Mouse (Mus musculus) Patski (cell line): ENCODE results near the gene Arl6ip1. TPM values are rescaled to one million over a fixed set of nuclear protein-coding genes. Genes with fewer than 3 reads are reported as not detected.
A peak's percentile ranks its signal among the peaks of the same experiment; 100 is the strongest.

Source experiments
- ATAC-seq: fragments of 100-300 bp; one replicate; pipeline ENCODE4 v1.8.0; 2021
- CTCF ChIA-PET: fragments of 350-600 bp; sonication (Branson Sonifier 250); formaldehyde crosslinking; loops from one replicate; lab custom pipeline; 2022; ENCODE audit warnings: inconsistent platforms; lab: Charles Lee
- POLR2A ChIA-PET: fragments of 350-600 bp; sonication (Branson Sonifier 250); formaldehyde crosslinking; loops from one replicate; lab custom pipeline; 2022; ENCODE audit warnings: antibody characterized with exemption, inconsistent platforms; lab: Charles Lee
- DNase-seq: peaks from one replicate; pipeline ENCODE4 v3.0.0-alpha.2; 2011; ENCODE audit warnings: low read depth, low spot score
- H3K27me3 ChIP-seq: fragments of 371-371 bp; one replicate; pipeline ENCODE4 v1.5.1; 2021
- CTCF ChIP-seq: fragments of 100-300 bp; IDR thresholded peaks from one replicate; pipeline ENCODE4 v1.5.1; 2021
- in situ Hi-C: fragments of 300-500 bp; cut with MboI; formaldehyde crosslinking; loops from 3 replicates; pipeline ENCODE4 v1.11.1; 2018; ENCODE audit warnings: low pct_unique_long_range_greater_than_20kb, mixed read lengths
- polyA plus RNA-seq: library from polyadenylated mRNA; unstranded; gene quantifications from one replicate; pipeline ENCODE4 v1.2.3, GENCODE M21; 2021

Gene Arl6ip1
- polyA plus RNA-seq, 1 experiment from 2014 or later: 296 TPM

DNA sequence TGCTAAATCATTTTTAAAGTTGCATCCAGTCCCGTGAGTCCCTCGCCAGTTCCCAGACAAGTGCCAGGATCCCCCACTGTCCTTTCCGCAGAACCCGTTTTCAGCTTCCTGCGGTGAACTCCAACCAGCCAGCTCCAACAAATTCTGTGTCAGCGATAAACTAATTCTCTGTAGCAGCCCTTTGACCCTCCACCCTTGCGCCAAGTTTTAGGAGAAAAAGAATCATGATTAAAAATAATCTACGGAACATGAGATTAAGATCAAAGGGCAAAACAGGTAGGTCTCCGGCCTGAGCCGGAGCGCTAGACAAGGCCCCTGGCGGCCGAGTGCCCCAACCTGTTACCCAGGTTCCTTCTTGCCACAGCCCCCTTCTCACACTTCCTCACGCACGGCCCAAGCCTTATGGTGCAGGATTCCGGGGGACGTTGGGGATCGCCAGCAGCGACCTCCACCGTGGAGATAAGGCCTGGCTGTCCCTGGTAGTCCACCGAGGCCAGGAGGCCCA, 485 bp downstream of the Arl6ip1 start:
- ATAC-seq (peak; percentile 36), DNase-seq (no peak)
- CTCF ChIA-PET: interaction anchor here (0.7 to 2.0 kb wide), 2 partner anchors 9 to 21 kb away, joined by 3 to 4 read pairs; no protein-coding TSS in a partner anchor
- H3K27me3 ChIP-seq: no peaks in the 10 kb centered on the region
- POLR2A ChIA-PET: interaction anchor here (0.6 to 3.1 kb wide), 3 partner anchors 8 to 12 kb away, joined by 3 to 24 read pairs (median 7); partner anchors contain the start of gene Rps15a
- in situ Hi-C loops: loop anchor here (10.0 kb wide), 1 partner anchor 166 kb away; no protein-coding TSS in a partner anchor
- TF ChIP-seq CTCF: no peak

- in situ Hi-C loops: loop anchor here (10.0 kb wide), 1 partner anchor 168 kb away; no protein-coding TSS in a partner anchor
- ChIA-PET POLR2A (no interaction called here), CTCF (interaction anchor here (2.0 kb wide), 1 partner anchor 11 kb away, joined by 5 read pairs; no protein-coding TSS in a partner anchor)
- DNase-seq: no peak
- ATAC-seq: no peak
- H3K27me3 ChIP-seq: no peaks in the 10 kb centered on the region
- no peak for TF ChIP-seq CTCF
These were observed 3.1 kb downstream of the Arl6ip1 start for GRCm38 (mm10) chr7:118126219-118126875.

GRCm38 (mm10) chr7:118125736-118126135, 3.7 kb downstream of the Arl6ip1 start:
- POLR2A ChIA-PET: no interaction called here

GRCm38 (mm10) chr7:118123512-118124411, 5.7 kb downstream of the Arl6ip1 start:
- no peak for TF ChIP-seq CTCF
- no peaks in the 10 kb centered on the region for H3K27me3 ChIP-seq
- ATAC-seq (no peak), DNase-seq (no peak)
- ChIA-PET CTCF (no interaction called here), POLR2A (no interaction called here)
- in situ Hi-C loops: loop anchor here (10.0 to 25.0 kb wide), 2 partner anchors 171 to 564 kb away; no protein-coding TSS in a partner anchor

More at GRCm38 (mm10) chr7:118125736-118126135, 3.7 kb downstream of the Arl6ip1 start:
- no peak for TF ChIP-seq CTCF
- ATAC-seq (no peak), DNase-seq (no peak)
- no peaks in the 10 kb centered on the region for H3K27me3 ChIP-seq
- CTCF ChIA-PET: interaction anchor here (2.0 kb wide), 1 partner anchor 11 kb away, joined by 5 read pairs; no protein-coding TSS in a partner anchor
- in situ Hi-C loops: loop anchor here (10.0 kb wide), 1 partner anchor 169 kb away; no protein-coding TSS in a partner anchor

- H3K27me3 ChIP-seq: no peaks in the 10 kb centered on the region
- DNase-seq: no peak
- no peak for ATAC-seq
- ChIA-PET CTCF (no interaction called here), POLR2A (no interaction called here)
- in situ Hi-C loops: loop anchor here (10.0 to 25.0 kb wide), 2 partner anchors 173 to 565 kb away; no protein-coding TSS in a partner anchor
- no peak for TF ChIP-seq CTCF
These were observed 7.2 kb downstream of the Arl6ip1 start for GRCm38 (mm10) chr7:118122235-118122634.

DNA sequence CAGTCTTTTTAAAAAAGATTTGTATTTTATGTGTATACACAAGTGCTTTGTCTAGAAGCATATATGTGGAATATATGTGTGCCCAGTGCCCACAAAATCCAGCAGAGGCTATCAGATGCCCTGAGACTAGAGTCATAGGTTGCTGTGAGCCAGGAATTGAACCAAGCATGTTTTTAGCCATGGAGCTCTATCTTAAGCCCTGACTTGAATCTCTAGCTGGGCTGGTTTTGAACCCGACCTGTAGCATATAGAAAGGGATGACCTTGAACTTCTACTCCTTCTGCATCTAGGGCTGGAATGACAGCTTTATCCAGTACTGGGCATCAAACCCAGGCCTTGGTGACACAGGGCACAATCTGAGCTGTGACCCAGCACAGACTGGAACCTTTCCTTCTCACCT, 8.8 kb downstream of the Arl6ip1 start:
- POLR2A ChIA-PET: interaction anchor here (1.3 kb wide), 1 partner anchor 9 kb away, joined by 7 read pairs; the partner anchor contains the start of gene Arl6ip1
- TF ChIP-seq CTCF: no peak
- ATAC-seq (no peak), DNase-seq (no peak)
- CTCF ChIA-PET: interaction anchor here (1.6 kb wide), 1 partner anchor 10 kb away, joined by 4 read pairs; the partner anchor contains the start of gene Arl6ip1
- in situ Hi-C loops: loop anchor here (10.0 to 25.0 kb wide), 2 partner anchors 174 to 567 kb away; no protein-coding TSS in a partner anchor
- no peaks in the 10 kb centered on the region for H3K27me3 ChIP-seq

DNA sequence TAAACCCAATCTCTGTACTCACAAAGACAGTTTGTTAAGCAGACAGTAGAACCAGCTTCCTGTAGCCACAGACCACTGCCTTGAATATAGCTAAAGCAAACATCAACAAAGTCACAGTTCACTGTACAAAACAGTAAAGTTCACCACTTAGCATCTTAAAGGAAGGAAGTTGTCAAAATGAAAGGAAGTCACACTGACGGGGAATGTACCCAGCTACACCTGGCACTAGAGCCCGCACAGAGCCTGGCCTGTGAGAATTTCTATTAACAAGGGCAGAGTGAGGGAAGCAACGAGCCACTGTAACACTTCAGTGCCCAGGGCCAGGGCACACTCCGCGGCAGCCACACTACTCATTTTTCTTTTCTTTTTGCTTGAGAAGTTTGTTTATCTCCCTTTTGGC, 9.5 kb downstream of the Arl6ip1 start:
- no peaks in the 10 kb centered on the region for H3K27me3 ChIP-seq
- in situ Hi-C loops: loop anchor here (10.0 to 25.0 kb wide), 2 partner anchors 175 to 567 kb away; no protein-coding TSS in a partner anchor
- POLR2A ChIA-PET: interaction anchor here (0.5 to 5.6 kb wide), 2 partner anchors 8 to 13 kb away, joined by 6 to 24 read pairs; partner anchors contain the start of gene Arl6ip1
- CTCF ChIA-PET: interaction anchor here (1.6 to 1.7 kb wide), 2 partner anchors 10 to 56 kb away, joined by 3 to 4 read pairs; partner anchors contain the start of gene Arl6ip1
- no peak for ATAC-seq
- no peak for DNase-seq
- no peak for TF ChIP-seq CTCF

GRCm38 (mm10) chr7:118119142-118119541, 10.3 kb downstream of the Arl6ip1 start:
- DNase-seq: no peak
- H3K27me3 ChIP-seq: no peaks in the 10 kb centered on the region
- ChIA-PET POLR2A (interaction anchor here (5.6 kb wide), 1 partner anchor 9 kb away, joined by 24 read pairs; the partner anchor contains the start of gene Arl6ip1), CTCF (interaction anchor here (1.6 to 1.7 kb wide), 2 partner anchors 11 to 57 kb away, joined by 3 to 4 read pairs; partner anchors contain the start of gene Arl6ip1)
- no peak for TF ChIP-seq CTCF
- ATAC-seq: peak; percentile 10
- in situ Hi-C loops: loop anchor here (25.0 kb wide), 1 partner anchor 568 kb away; no protein-coding TSS in a partner anchor

DNA sequence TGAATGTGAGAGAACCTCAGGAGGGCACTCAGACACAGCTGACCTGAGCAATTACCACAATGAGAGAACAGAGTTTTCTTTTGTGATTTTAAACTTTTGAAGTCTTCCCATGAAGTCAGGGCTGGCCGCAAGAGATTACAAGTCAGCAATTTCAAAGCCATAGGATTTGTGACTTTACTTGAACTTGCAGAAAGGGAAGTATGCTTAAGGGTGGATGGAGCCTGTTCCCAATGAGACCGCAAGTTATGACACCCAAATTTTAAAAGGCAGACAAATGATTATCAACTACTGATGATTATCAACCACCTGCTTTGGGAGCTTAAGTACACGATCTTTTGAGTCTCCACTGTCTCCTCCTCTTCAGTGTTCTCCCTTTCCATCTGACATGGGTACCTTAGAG, 11.0 kb downstream of the Arl6ip1 start:
- ATAC-seq (no peak), DNase-seq (no peak)
- no peaks in the 10 kb centered on the region for H3K27me3 ChIP-seq
- ChIA-PET CTCF (interaction anchor here (0.8 to 1.7 kb wide), 2 partner anchors 25 to 58 kb away, joined by 3 read pairs; no protein-coding TSS in a partner anchor), POLR2A (interaction anchor here (5.6 kb wide), 1 partner anchor 10 kb away, joined by 24 read pairs; the partner anchor contains the start of gene Arl6ip1)
- in situ Hi-C loops: loop anchor here (25.0 kb wide), 1 partner anchor 569 kb away; no protein-coding TSS in a partner anchor
- TF ChIP-seq CTCF: no peak
